ENCODE assay signal across 29 mouse cellular contexts in the genomic region with DNA sequence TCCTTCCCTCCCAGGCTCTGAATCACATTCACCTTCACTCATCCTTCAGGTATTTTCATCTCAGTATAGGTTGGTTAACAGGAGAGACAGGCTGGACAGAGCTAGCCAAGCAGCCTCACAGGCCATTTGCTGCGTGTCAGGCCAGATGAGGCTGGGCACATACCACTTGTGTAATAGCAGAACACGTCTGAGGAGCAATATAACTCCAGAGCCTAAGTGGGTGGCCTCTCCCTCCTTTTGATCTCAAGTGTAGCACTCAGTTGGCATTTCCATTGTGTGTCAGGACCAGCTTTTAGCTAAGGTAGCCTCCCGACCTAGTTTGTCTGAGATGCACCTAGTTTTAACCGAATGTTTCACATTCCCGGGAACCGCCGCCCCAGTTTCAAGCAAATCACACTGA. TPM values are rescaled to one million over a fixed set of nuclear protein-coding genes. Genes with fewer than 3 reads are reported as not detected.
A peak's percentile ranks its signal among the peaks of the same experiment; 100 is the strongest.
DNase-seq lines count a peak whose midpoint lies in the region; ATAC-seq and TF ChIP-seq lines count a peak whose summit lies in the region.
"Had no signal": no experiment of that assay in that cellular context is flagged by ENCODE, and none has a peak within 500 bp of the region (broad histone marks: within the 10 kb centered on the region; RNA-seq: fewer than 3 reads in every experiment).

No protein-coding gene starts in this region.

- no peak for ATAC-seq in forebrain, embryonic 14.5 days
- peak; percentile 47; the same call in 1 of the 2 replicates for ATAC-seq in lung, embryonic 16.5 days (ENCODE audit: low read depth)
- ATAC-seq: forebrain, embryonic 15.5 days; midbrain, embryonic 15.5 days had no signal

- DNase-seq in forebrain, embryonic 10.5 days (ENCODE audit: extremely low spot score, low spot score), result no peak
- no peak for DNase-seq in forebrain, embryonic 14.5 days (ENCODE audit: low spot score)
- peak; percentile 47 to 68 for DNase-seq in lung, adult 18-20 months
- DNase-seq in lung, adult 2 months, result no peak
- peak; percentile 39 to 74 for DNase-seq in lung, postnatal 4 days
- DNase-seq in urinary bladder, adult 2 months (ENCODE audit: low spot score), result no peak
- no peak for DNase-seq in thymus, postnatal 4 days
- DNase-seq: adrenal gland, adult 8-10 months; cerebellum, adult 2 months; cerebellum, postnatal 14 days; gastrocnemius, postnatal 25 days; heart, adult 11 months; heart, postnatal 4 days; kidney, adult 18-20 months; kidney, postnatal 36 days; right cerebral cortex, adult 18-20 months; spleen, adult 18-20 months; thymus, adult 18-20 months; thymus, postnatal 25 days had no signal

- H3K9me3 ChIP-seq in forebrain, embryonic 10.5 days, result no peaks in the 10 kb centered on the region
- no peaks in the 10 kb centered on the region for H3K9me3 ChIP-seq in forebrain, embryonic 14.5 days (replicated peaks; ENCODE audit: control insufficient read depth, low read length)
- H3K9me3 ChIP-seq in lung, embryonic 16.5 days (ENCODE audit: control insufficient read depth, low read length), result no peaks in the 10 kb centered on the region
- H3K9me3 ChIP-seq: forebrain, embryonic 15.5 days; kidney, embryonic 15.5 days; limb, embryonic 13.5 days; midbrain, embryonic 10.5 days; midbrain, embryonic 15.5 days had no signal

- 85% methylated on average over 7 of the region's 7 CpGs for WGBS in forebrain, embryonic 10.5 days
- WGBS in forebrain, embryonic 14.5 days, result 85% methylated on average over 7 of the region's 7 CpGs
- 71% methylated on average over 7 of the region's 7 CpGs for WGBS in lung, adult 2 months
- WGBS in lung, embryonic 16.5 days, result 44% methylated on average over 7 of the region's 7 CpGs

- no peak overlapping the region for H3K4me2 ChIP-seq in forebrain, embryonic 14.5 days (ENCODE audit: low read length)
- no peak overlapping the region for H3K4me2 ChIP-seq in lung, embryonic 16.5 days (ENCODE audit: low read depth, low read length)
- H3K4me2 ChIP-seq: forebrain, embryonic 15.5 days; heart, embryonic 11.5 days; kidney, embryonic 15.5 days; limb, embryonic 13.5 days; liver, embryonic 11.5 days; midbrain, embryonic 15.5 days had no signal

- peaks cover 20% of the 10 kb centered on the region for H3K27me3 ChIP-seq in forebrain, embryonic 10.5 days (ENCODE audit: poor library complexity, severe bottlenecking)
- H3K27me3 ChIP-seq in forebrain, embryonic 14.5 days (replicated peaks; ENCODE audit: control insufficient read depth, insufficient read depth, low read length), result no peaks in the 10 kb centered on the region
- no peaks in the 10 kb centered on the region for H3K27me3 ChIP-seq in lung, embryonic 16.5 days (ENCODE audit: control insufficient read depth, insufficient read depth, low read depth, low read length)
- H3K27me3 ChIP-seq: forebrain, embryonic 15.5 days; midbrain, embryonic 15.5 days had no signal

- no peak overlapping the region for H3K9ac ChIP-seq in forebrain, embryonic 14.5 days (ENCODE audit: low read length)
- H3K9ac ChIP-seq in lung, embryonic 16.5 days (ENCODE audit: low read length), result no peak overlapping the region
- H3K9ac ChIP-seq: forebrain, embryonic 15.5 days; kidney, embryonic 15.5 days; limb, embryonic 13.5 days; midbrain, embryonic 15.5 days had no signal

- no peak for TF ChIP-seq CTCF in lung, adult 2 months (IDR thresholded peaks at IDR 0.05; ENCODE audit: insufficient read depth, low read length)

- no peak for TF ChIP-seq POLR2A in lung, adult 2 months (IDR thresholded peaks at IDR 0.05; ENCODE audit: borderline replicate concordance, extremely low read depth, low read depth, low read length)

- H3K36me3 ChIP-seq in forebrain, embryonic 10.5 days (replicated peaks), result peaks cover 19% of the 10 kb centered on the region
- peaks cover 25% of the 10 kb centered on the region for H3K36me3 ChIP-seq in forebrain, embryonic 14.5 days (ENCODE audit: control insufficient read depth, insufficient read depth, low read length)
- no peaks in the 10 kb centered on the region for H3K36me3 ChIP-seq in lung, embryonic 16.5 days (ENCODE audit: control insufficient read depth, insufficient read depth, low read length)
- H3K36me3 ChIP-seq: kidney, embryonic 15.5 days; limb, embryonic 13.5 days had no signal

- H3K4me1 ChIP-seq in forebrain, embryonic 10.5 days, result peaks cover 66% of the 10 kb centered on the region
- H3K4me1 ChIP-seq in forebrain, embryonic 14.5 days (ENCODE audit: control insufficient read depth, insufficient read depth, low read length), result peaks cover 23% of the 10 kb centered on the region
- no peaks in the 10 kb centered on the region for H3K4me1 ChIP-seq in lung, adult 2 months (ENCODE audit: control insufficient read depth, insufficient read depth, low read length)
- H3K4me1 ChIP-seq in lung, embryonic 16.5 days (replicated peaks; ENCODE audit: control insufficient read depth, insufficient read depth, low read length), result peaks cover 35% of the 10 kb centered on the region

- no peak overlapping the region for H3K4me3 ChIP-seq in forebrain, embryonic 10.5 days
- no peak overlapping the region for H3K4me3 ChIP-seq in forebrain, embryonic 14.5 days (ENCODE audit: low read depth, low read length)
- no peak overlapping the region for H3K4me3 ChIP-seq in lung, adult 2 months (replicated peaks; ENCODE audit: extremely low read depth, low read depth, low read length)
- H3K4me3 ChIP-seq in lung, embryonic 16.5 days (ENCODE audit: low read length), result no peak overlapping the region
- H3K4me3 ChIP-seq: forebrain, embryonic 15.5 days; kidney, embryonic 15.5 days; layer of hippocampus, adult 2 months; limb, embryonic 13.5 days; midbrain, embryonic 10.5 days; midbrain, embryonic 15.5 days; myocyte had no signal

- H3K27ac ChIP-seq in forebrain, embryonic 10.5 days, result 0 out of 2 replicates have a peak overlapping the region, but pooled peaks have one; percentile 9
- H3K27ac ChIP-seq in forebrain, embryonic 14.5 days (ENCODE audit: low read depth, low read length), result no peak overlapping the region
- 0 out of 2 replicates have a peak overlapping the region, but pooled peaks have one; percentile 12 for H3K27ac ChIP-seq in lung, embryonic 16.5 days (ENCODE audit: low read length)
- H3K27ac ChIP-seq: kidney, embryonic 15.5 days; layer of hippocampus, adult 2 months; limb, embryonic 13.5 days; midbrain, embryonic 10.5 days had no signal

RNA-seq across cellular contexts. Expression of a gene that starts 36.8 kb away (rescaled TPM):
- 825 and 923 TPM in 2 replicates for polyA plus RNA-seq in forebrain, embryonic 10.5 days (2016; fragmentation: Nextera tagmentation; extraction: Ambion mirVana)
- polyA plus RNA-seq in forebrain, embryonic 14.5 days (2014; fragmentation: Nextera tagmentation; extraction: Ambion mirVana), result 102 and 115 TPM in 2 replicates
- polyA plus RNA-seq in lung, adult 2 months (2012; rRNA removed), result 364 and 388 TPM in 2 replicates
- polyA plus RNA-seq in lung, embryonic 16.5 days (2015; fragmentation: Nextera tagmentation; extraction: Ambion mirVana), result 1,678 and 1,766 TPM in 2 replicates
- polyA plus RNA-seq in urinary bladder, adult 2 months (2012; rRNA removed), result 473 and 550 TPM in 2 replicates

RNA-seq across cellular contexts. Expression of a gene that starts 49.0 kb away (rescaled TPM):
- 14.8 and 18.0 TPM in 2 replicates for polyA plus RNA-seq in forebrain, embryonic 10.5 days (2016; fragmentation: Nextera tagmentation; extraction: Ambion mirVana)
- 46.2 and 62.4 TPM in 2 replicates for polyA plus RNA-seq in forebrain, embryonic 14.5 days (2014; fragmentation: Nextera tagmentation; extraction: Ambion mirVana)
- polyA plus RNA-seq in lung, adult 2 months (2012; rRNA removed), result 24.2 and 25.4 TPM in 2 replicates
- 3.0 and 3.2 TPM in 2 replicates for polyA plus RNA-seq in lung, embryonic 16.5 days (2015; fragmentation: Nextera tagmentation; extraction: Ambion mirVana)
- polyA plus RNA-seq in urinary bladder, adult 2 months (2012; rRNA removed), result 13.1 and 16.0 TPM in 2 replicates

Comparison
In these comparisons a context has a peak if more than half of its experiments do, and no peak if none do; other contexts are left out.
1. DNase-seq: peak in lung, adult 18-20 months (2 of 2) and lung, postnatal 4 days (2 of 2); none in forebrain, embryonic 10.5 days (single experiment), forebrain, embryonic 14.5 days (single experiment), lung, adult 2 months (single experiment), urinary bladder, adult 2 months (single experiment) and thymus, postnatal 4 days (single experiment).